Mouse (Mus musculus) urinary bladder, adult 2 months (tissue): ENCODE measurements around the gene Dcaf6. TPM values are rescaled to one million over a fixed set of nuclear protein-coding genes. Genes with fewer than 3 reads are reported as not detected.
"Not testable (repeated sequence)": the region's sequence is repeated elsewhere in the genome, so short reads cannot be mapped to it uniquely, and the experiment has no call there.

ENCODE experiments used
- DNase-seq: peaks from one replicate; pipeline ENCODE4 v3.0.0; 2022; ENCODE audit warnings: low spot score
- polyA plus RNA-seq: library from polyadenylated mRNA; depleted of rRNA; stranded (reverse); fragments of >200 nt; gene quantifications from 2 replicates; pipeline ENCODE4 v1.2.3, GENCODE M21; 2012

Dcaf6 gene
- polyA plus RNA-seq, 1 experiment: 37.4 TPM

GRCm38 (mm10) chr1:165426254-165426653 is 34.0 kb downstream of the Dcaf6 start:
- DNase-seq: no peak

DNA sequence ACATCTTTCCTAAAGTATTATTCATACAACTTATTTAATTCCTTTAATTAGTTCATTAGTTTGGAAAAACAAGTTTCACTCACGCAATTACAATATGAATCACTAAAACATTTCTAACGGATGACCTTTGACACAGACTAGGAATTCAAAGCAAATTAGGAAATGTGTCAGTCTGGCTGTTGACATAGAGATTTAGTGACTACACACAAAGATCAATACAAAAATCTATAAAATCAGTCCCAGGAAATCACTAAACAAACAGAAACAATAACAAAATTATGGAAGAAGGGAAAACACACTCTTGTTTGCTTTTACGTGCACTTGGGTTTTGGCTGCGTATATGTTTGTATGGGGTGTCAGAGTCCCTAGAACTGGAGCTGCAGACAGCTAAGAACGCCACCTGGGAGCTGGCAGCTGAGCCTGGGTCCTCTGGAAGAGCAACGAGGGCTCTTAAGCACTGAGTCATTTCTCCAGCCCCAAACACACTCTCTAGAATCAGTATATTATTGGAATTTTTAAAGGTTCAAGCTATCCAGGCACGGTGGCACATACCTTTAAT is 38.8 kb downstream of the Dcaf6 start:
- DNase-seq: no peak

DNA sequence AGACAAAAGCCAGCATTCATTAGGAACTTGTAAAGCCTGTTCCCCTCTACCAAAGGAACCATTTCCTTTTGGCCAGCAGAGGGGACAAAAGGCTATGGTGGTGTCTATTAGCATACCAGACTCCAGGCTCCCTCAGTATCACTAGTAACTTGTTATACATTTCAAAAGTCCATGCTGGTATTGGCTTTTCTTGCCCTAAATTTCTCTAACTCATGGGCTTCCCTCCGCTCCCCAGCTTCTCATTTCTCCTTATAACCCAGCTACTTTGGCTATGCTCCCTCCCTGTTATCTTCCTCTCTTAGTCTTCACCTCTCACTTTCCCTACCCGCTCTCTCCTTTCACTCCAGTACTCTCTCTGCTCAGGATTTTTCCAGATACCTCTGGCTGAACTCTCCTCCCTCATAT is 63.9 kb downstream of the Dcaf6 start:
- no peak for DNase-seq

DNA sequence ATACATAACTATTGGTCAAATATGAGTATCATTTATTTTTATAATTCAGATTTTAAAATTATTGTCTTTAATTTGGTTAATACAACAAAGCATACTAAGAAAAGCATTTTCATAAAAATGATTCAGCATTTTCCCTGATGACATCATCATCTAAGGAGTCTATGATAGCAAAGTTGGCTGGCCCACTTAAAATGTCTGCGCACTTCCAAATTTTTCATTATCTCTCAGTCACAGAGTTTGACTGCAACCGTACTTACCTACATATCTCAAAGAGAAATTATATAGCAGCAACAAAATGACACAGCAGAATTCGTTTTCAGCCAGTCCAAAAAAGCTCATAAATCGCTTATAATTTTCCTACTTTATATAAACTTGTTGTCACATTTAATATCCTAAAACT is 64.3 kb downstream of the Dcaf6 start:
- DNase-seq: no peak

- no peak for DNase-seq
These were observed 65.4 kb downstream of the Dcaf6 start for GRCm38 (mm10) chr1:165394836-165395235.

- no peak for DNase-seq
These were observed 67.2 kb downstream of the Dcaf6 start for GRCm38 (mm10) chr1:165393033-165393432.

GRCm38 (mm10) chr1:165388716-165389115 is 71.6 kb downstream of the Dcaf6 start:
- DNase-seq: no peak

- no peak for DNase-seq
These were observed 73.8 kb downstream of the Dcaf6 start for GRCm38 (mm10) chr1:165386525-165386923.

GRCm38 (mm10) chr1:165385810-165386524 is 74.3 kb downstream of the Dcaf6 start:
- DNase-seq: no peak

DNA sequence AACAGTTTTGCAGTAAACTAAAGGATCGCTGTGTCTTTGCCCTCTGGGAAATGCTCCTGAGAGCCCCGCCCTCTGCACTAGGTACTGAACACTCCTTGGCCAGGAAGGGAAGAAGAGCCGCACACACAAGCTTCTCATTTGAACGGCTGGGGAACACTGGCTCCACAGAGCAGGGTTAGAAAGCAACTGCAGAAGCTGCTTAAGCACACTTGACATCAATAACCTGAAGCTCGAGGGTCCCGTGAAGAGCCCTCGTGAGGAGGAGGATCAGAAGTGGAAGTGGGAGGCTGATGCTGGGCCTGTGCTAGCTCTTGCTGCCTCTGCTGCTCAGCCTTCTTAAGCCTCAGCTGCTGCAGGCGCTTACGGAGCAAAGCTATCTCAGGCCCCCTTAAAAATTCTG is 86.4 kb downstream of the Dcaf6 start:
- DNase-seq: no peak

DNA sequence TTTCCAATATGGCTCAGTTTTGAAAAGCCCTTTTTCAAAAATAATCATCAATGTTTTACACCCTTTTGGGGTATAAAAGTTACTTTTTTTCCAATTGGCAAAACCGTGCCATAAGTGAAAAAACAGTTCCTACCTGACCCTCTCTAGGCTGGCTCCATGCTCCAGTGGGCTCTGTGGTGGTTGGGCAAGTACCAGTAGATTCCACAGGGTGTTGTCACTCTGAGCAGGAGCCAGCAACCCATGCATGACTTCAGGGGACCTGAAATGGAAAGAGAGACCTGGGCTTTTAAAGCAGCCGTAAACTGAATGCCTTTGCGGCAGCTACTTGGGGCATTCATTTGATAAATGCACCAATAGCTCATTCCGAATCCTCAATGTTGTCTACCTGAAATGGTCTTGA is 89.3 kb downstream of the Dcaf6 start:
- DNase-seq: no peak

DNA sequence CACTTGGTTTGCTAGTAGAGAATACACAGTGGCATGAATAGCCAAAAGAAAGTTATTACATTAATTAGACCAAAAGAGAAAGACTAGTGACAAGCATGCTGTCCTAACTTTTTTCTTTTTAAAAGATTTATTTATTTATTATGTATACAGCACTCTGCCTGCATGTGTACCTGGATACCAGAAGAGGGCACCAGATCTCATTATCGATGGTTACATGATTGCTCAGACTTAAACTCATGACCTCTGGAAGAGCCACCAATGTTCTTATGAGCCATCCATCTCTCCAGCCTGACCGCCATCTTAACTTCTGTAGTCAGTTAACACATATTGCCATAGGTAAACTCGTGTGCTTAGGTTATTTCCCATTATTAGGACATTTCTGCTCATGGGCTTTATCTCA is 95.2 kb downstream of the Dcaf6 start:
- no peak for DNase-seq

DNA sequence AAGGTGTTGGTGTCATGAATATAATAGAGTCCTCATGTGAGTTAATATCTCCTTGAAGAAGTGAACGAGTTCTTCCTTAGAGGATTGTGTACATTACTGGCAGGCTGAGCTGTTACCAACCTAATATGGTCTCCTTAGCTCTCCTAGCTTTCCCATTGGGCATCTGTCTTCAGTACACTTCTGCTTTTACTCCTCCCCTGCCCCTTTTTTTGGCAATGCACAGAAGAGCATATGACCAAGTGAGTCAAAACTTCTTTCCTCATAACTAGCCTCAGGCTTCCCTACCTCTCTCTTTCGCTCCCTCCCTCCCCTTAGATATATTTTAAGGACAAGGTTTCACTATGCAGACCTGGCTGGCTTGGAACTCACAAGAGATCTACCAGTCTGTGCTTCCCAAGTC is 97.0 kb downstream of the Dcaf6 start:
- DNase-seq: no peak

DNA sequence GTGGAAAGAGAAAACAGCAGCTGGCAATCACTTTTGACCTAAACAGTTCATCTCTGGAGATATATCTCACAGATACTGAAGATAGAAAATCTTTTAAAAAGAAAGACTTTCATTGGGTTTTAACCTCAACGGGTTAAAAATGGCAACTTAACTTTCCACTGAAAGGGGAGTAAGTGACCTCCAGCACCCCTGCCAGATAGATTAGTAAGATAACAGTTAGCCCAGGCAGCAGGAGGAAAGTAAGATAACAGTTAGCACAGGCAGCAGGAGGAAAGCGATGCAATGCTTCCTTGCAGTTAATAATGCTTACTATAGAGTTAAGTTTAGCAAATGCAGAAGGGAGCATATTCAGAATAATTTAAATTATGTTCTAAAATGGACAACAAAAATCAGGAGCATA is 103.9 kb downstream of the Dcaf6 start:
- DNase-seq: no peak

DNA sequence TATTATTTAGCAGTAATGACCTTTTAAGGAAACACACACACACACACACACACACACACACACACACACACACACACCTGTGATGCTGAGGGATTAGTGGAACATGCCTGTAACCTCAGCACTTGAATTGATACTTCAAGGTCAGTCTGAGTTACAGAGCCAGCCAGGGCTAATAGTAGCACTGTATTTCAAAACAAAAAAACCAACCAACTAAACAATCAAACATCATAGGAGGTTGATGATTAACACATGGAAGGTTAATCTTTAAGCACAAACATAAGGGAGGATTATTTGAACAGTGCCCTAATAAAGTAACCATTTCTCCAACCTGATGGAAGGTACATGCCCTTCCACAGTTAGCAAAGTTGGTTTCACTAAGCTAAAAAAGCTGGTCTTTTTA is 111.6 kb downstream of the Dcaf6 start:
- no peak for DNase-seq

- no peak for DNase-seq
These were observed 115.8 kb downstream of the Dcaf6 start for GRCm38 (mm10) chr1:165344453-165344852.

DNA sequence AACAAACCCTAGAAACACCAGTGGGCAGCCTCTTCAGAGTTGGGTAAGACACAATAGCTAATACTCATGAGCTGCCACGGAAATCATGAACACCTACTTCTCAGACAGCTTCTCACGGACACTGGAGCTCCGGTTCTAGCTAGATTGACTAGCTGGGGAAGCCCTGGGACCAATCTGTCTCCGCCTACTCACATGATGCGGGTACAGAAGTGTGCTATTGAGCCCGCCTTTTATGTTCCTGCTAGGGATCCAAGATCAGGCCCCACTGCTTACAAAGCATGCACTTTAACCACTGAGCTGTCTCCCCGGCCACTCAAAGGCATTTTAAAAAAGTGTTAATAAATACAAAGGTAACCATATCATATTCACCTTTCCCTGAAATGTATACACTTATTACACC is 118.1 kb downstream of the Dcaf6 start:
- DNase-seq: no peak

DNA sequence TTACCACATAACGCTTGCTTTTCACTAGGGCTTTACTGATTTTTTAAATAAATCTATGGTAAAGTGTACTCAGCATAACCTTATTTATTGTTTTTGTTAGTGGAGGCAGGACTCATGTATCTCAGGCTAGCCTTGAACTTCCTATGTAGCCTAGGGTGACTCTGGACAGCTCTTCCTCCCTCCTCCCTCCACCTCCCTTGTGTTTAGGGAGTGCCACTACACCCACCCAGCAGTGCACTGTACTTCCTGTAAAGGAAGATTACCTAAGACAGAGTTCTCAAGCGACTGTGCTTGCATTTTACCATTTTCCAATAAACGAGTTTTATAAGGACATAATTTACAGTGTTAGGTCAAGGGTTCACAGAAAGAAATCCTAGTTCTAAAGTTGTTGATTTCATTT is 127.5 kb downstream of the Dcaf6 start:
- no peak for DNase-seq

- DNase-seq: no peak
These were observed 129.4 kb downstream of the Dcaf6 start for GRCm38 (mm10) chr1:165330859-165331258.

DNA sequence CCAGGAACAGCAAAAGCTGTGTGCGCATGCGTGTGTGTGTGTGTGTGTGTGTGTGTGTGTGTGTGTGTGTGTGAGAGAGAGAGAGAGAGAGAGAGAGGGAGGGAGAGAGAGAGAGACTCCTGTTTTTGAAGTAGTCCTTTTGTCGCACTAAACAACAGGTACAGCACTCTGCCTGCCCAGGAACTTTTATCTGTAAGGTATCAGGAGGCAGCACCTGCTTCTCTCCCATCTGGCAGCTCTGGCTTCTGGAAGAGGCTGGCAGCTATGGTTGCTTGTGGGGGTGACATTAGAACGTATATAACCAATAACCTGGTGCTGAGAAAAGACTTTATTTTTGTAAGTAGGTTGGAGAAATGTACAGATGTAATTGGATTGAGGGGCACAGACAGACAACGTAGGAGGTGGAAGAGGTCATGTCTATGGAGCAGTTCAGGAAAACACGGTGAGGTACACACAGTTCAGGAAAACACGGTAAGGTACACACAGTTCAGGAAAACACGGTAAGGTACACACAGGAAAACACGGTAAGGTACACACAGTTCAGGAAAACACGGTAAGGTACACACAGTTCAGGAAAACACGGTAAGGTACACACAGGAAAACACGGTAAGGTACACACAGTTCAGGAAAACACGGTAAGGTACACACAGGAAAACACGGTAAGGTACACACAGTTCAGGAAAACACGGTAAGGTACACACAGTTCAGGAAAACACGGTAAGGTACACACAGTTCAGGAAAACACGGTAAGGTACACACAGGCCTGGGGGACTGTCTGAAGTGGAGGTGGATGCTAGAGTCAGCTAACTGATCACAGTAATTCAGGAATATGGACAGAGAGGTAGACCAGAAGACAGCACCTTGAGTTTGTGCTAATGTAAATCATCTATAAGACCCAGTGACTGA is 131.6 kb downstream of the Dcaf6 start:
- not testable (repeated sequence) for DNase-seq

GRCm38 (mm10) chr1:165327831-165328230 is 132.4 kb downstream of the Dcaf6 start:
- DNase-seq: no peak

- DNase-seq: no peak
These were observed 132.9 kb downstream of the Dcaf6 start for GRCm38 (mm10) chr1:165327370-165327769.

DNA sequence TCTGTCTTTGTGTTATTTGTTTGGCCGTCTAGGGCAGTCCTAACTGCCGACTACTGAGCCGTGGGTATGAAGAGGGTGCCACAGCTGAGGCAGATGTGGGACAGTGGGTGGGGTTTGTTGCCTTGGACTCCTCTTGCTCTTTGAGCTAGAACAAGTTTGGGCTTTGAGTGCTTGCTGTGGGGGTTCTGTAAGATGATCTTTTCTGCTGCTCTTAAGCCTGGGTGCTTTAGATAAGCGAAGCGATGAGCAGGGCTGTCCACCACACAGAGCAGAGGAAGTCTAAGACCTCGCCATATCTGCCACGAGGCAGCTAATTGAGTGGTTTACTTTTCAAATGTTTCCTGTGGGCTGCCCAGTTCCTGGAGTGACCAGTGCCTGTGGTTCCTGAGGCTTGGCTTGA is 137.3 kb downstream of the Dcaf6 start:
- no peak for DNase-seq
